Mouse (Mus musculus) heart, embryonic 16.5 days (tissue): ENCODE results near the gene Spo11. TPM values are rescaled to one million over a fixed set of nuclear protein-coding genes. Genes with fewer than 3 reads are reported as not detected.
A peak's percentile ranks its signal among the peaks of the same experiment; 100 is the strongest.

Source experiments
- ATAC-seq: fragments of 200-750 bp; cut with Nextera tagmentation; replicated peaks from 2 replicates; pipeline ENCODE4 v1.8.0; 2017; ENCODE audit warnings: moderate number of reproducible peaks; ENCODE audit not compliant: insufficient read depth, low FRiP score; ENCODE audit errors: extremely low read depth
- H3K27ac ChIP-seq: fragments of 300-500 bp; sonication (generic); 2 replicates; pipeline ENCODE4 v1.5.1; 2014; ENCODE audit warnings: mild to moderate bottlenecking, low read length, control low read depth, moderate library complexity
- H3K27me3 ChIP-seq: fragments of 300-500 bp; sonication (generic); 2 replicates; pipeline ENCODE4 v1.6.1; 2014; ENCODE audit warnings: low read length, mixed read lengths; ENCODE audit not compliant: control insufficient read depth, insufficient read depth
- H3K36me3 ChIP-seq: fragments of 300-500 bp; sonication (generic); 2 replicates; pipeline ENCODE4 v1.6.1; 2014; ENCODE audit not compliant: control insufficient read depth, insufficient read depth
- H3K4me1 ChIP-seq: fragments of 300-500 bp; sonication (generic); 2 replicates; pipeline ENCODE4 v1.6.1; 2014; ENCODE audit warnings: low read length, mixed read lengths; ENCODE audit not compliant: control insufficient read depth, insufficient read depth
- H3K4me2 ChIP-seq: fragments of 300-500 bp; sonication (generic); 2 replicates; pipeline ENCODE4 v1.6.1; 2014; ENCODE audit warnings: low read depth, mild to moderate bottlenecking, control low read depth, low read length
- H3K4me3 ChIP-seq: fragments of 300-500 bp; sonication (generic); 2 replicates; pipeline ENCODE4 v1.5.1; 2014; ENCODE audit warnings: mild to moderate bottlenecking, control low read depth, low read length
- H3K9ac ChIP-seq: fragments of 300-500 bp; sonication (generic); 2 replicates; pipeline ENCODE4 v1.6.1; 2014; ENCODE audit warnings: low read length, control low read depth
- H3K9me3 ChIP-seq: fragments of 300-500 bp; sonication (generic); replicated peaks from 2 replicates; pipeline ENCODE4 v1.6.1; 2016; ENCODE audit warnings: low read length; ENCODE audit not compliant: control insufficient read depth
- WGBS: fragments of 180-500 bp; shearing (Covaris S2); extraction: QIAGEN DNeasy Blood & Tissue Kit; methylation state at CpG from one replicate; pipeline ENCODE4 v1.1.7; 2014; 5-methylcytosine and 5-hydroxymethylcytosine counted together
- polyA plus RNA-seq: library from polyadenylated mRNA; unstranded; fragments of >200 nt; fragmentation: Nextera tagmentation; extraction: Ambion mirVana; gene quantifications from 2 replicates; pipeline ENCODE4 v1.2.1, GENCODE M21; 2015

The Spo11 gene
- polyA plus RNA-seq, 1 experiment from 2014 or later = 1.6 TPM

DNA sequence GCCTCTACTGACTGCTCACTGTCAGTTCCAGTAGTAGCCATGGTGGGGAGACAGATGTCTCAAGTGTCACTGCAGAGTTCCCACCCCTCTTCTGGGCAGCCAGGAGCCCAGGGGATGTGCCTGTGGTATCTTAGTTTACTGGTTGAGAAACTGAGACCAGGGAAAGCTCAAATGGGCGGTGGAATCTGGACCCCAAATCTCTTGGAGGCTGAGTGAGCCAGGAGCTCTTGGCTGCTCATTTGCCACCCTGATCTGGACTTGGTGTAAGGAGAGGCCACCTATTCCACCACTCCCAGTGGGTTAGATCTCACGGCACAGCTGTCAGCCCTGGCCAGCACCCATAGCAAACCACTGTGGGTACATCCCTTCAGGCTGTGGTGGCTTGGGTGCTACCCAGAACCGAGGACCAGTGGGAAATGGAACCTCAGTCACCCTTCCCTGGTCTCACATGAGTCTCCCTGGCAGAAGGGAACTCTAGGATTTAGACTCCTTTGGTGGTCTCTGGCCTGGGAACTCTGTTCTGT, 51.1 kb downstream of the Spo11 start:
- H3K4me1 ChIP-seq = peaks cover 71% of the 10 kb centered on the region
- peaks cover 57% of the 10 kb centered on the region for H3K36me3 ChIP-seq
- H3K27me3 ChIP-seq = no peaks in the 10 kb centered on the region
- H3K9ac ChIP-seq = peak overlapping the region; percentile 13; the same call in 1 of the 2 replicates
- H3K27ac ChIP-seq = no peak overlapping the region
- H3K9me3 ChIP-seq = no peaks in the 10 kb centered on the region
- ATAC-seq = no peak
- no peak overlapping the region for H3K4me2 ChIP-seq
- H3K4me3 ChIP-seq = no peak overlapping the region
- 90% methylated on average over 3 of the region's 3 CpGs for WGBS

DNA sequence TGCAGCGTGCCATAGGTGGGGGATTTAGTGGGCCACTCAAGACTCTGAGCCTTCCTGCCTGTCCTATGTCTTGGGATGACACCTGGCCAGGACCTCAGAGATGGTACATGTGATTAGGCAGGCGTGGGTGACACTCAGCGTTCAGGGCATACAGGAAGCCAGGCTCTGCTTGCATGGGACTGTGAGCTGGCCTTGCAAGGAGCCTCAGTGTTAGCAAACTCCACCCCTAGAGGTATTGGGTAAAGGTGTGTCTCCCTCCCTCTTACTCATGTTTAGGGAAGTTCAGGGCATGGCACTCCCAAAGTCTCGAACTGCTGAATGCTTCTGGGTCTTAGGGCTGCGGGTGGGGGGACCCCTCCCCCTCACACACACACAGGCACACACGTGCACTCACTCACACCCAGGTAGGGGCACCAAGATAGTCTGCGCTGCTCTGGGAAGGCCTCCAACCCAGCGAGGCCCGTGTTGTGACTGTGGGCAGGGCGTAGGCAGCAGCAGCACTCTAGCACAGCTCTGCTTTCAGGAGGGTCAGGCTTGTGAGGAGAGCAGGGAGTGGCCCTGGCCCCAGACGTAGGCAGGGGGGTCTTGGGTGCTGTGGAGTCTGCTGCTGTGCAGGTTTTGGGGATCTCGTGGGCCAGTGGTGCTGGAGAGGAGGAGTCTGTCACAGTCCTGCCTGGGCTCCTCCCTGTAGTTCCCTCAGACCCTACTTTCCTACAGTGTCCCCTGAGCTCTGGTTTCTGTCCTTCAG, 53.3 kb downstream of the Spo11 start:
- H3K36me3 ChIP-seq = peaks cover 62% of the 10 kb centered on the region
- H3K9me3 ChIP-seq = no peaks in the 10 kb centered on the region
- no peak overlapping the region for H3K4me2 ChIP-seq
- no peak overlapping the region for H3K4me3 ChIP-seq
- peaks cover 61% of the 10 kb centered on the region for H3K4me1 ChIP-seq
- ATAC-seq = no peak
- no peaks in the 10 kb centered on the region for H3K27me3 ChIP-seq
- WGBS = 53% methylated on average over 12 of the region's 12 CpGs
- H3K9ac ChIP-seq = 0 out of 2 replicates have a peak overlapping the region, but pooled peaks have one; percentile 22
- H3K27ac ChIP-seq = peak overlapping the region; percentile 25; the same call in 1 of the 2 replicates

DNA sequence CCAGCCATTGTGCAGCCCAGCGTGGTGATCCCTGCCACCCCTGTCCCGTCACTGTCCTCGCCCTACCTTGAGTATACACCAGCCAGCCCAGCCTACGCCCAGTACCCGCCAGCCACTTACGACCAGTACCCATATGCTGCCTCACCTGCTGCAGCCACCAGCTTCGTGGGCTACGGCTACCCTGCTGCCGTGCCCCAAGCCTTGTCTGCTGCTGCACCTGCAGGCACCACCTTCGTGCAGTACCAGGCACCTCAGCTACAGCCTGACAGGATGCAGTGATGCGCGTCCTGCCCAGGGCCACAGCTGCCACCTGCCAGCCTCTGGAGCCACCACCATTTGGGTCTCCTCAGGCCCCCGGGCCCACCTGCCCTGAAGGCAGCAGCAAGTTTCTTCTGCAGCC, 56.0 kb downstream of the Spo11 start:
- no peaks in the 10 kb centered on the region for H3K27me3 ChIP-seq
- H3K9me3 ChIP-seq = no peaks in the 10 kb centered on the region
- H3K4me3 ChIP-seq = no peak overlapping the region
- peaks cover 38% of the 10 kb centered on the region for H3K4me1 ChIP-seq
- H3K27ac ChIP-seq = no peak overlapping the region
- H3K9ac ChIP-seq = no peak overlapping the region
- H3K4me2 ChIP-seq = no peak overlapping the region
- H3K36me3 ChIP-seq = peaks cover 48% of the 10 kb centered on the region
- ATAC-seq = no peak
- WGBS = 93% methylated on average over 13 of the region's 13 CpGs

DNA sequence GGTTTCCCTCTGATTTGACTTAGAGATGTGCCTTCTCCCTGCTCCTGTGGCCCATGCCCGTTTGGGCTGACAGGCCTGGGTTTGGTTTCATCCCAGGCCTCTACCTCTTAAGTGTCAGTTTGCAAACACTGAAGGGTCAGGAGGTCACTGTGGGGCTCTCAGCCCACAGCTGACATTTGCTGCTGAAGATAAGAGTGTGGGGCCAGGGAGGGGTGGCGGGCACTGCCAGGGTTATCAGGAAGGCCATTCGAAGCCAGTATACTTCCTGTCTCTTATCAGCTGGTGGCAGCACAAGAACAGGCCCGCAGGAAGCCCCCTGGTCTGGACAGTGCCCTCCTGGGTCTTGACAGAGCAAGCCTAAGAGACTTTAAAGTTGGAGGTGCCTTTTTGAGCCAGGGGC, 57.5 kb downstream of the Spo11 start:
- Histone ChIP-seq H3K27ac (no peak overlapping the region), H3K27me3 (no peaks in the 10 kb centered on the region), H3K9ac (no peak overlapping the region), H3K4me3 (no peak overlapping the region), H3K4me2 (no peak overlapping the region), H3K36me3 (peaks cover 44% of the 10 kb centered on the region), H3K4me1 (peaks cover 28% of the 10 kb centered on the region), H3K9me3 (no peaks in the 10 kb centered on the region)
- no peak for ATAC-seq
- 24% methylated on average over 4 of the region's 4 CpGs for WGBS

DNA sequence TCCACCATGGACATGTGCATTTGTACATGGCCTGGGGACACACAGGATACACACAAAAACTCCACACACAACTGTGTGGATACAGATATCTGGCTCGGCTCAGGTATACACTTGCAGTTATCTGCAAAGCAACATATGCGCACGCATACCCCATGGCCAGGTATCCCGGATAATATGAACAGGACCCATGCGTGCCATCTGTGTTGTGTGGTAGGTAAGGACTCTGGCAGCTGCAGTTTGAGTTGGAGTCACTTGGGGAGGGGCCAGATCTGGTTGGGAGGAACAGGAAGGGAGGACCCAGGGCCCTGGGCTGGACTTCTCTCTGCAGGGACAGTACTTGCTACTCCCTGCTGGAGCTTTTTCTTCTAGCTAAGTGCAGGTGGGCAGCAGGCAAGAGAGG, 58.2 kb downstream of the Spo11 start:
- Histone ChIP-seq H3K4me3 (no peak overlapping the region), H3K4me1 (peaks cover 22% of the 10 kb centered on the region), H3K36me3 (peaks cover 43% of the 10 kb centered on the region), H3K9ac (no peak overlapping the region), H3K4me2 (no peak overlapping the region), H3K27ac (no peak overlapping the region), H3K9me3 (no peaks in the 10 kb centered on the region), H3K27me3 (no peaks in the 10 kb centered on the region)
- ATAC-seq = no peak
- 93% methylated on average over 5 of the region's 5 CpGs for whole genome bisulfite sequencing

DNA sequence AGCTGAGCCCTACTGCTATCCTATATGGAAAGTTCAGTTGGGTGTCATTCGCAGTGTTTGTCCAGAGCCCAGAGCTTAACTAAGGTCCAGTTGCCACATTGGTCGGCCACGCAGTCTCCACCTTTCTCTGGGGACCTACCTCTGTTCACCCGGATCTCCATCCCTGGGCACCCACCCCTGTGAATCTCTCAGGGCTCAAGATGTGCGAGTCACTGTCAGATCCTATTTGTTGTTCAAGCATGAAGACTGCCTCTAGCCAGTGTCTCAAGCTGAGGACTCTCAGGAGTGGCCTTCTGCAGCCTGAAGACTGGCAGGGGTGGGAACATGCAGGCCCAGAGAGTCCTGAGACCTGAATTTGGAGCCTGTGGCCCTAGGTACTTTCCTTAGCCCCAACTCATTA, 58.6 kb downstream of the Spo11 start:
- Histone ChIP-seq H3K4me3 (no peak overlapping the region), H3K27me3 (no peaks in the 10 kb centered on the region), H3K4me2 (no peak overlapping the region), H3K9ac (peak overlapping the region; percentile 24; the same call in 1 of the 2 replicates), H3K36me3 (peaks cover 39% of the 10 kb centered on the region), H3K27ac (no peak overlapping the region), H3K9me3 (no peaks in the 10 kb centered on the region), H3K4me1 (peaks cover 18% of the 10 kb centered on the region)
- no peak for ATAC-seq
- WGBS = 77% methylated on average over 5 of the region's 5 CpGs

DNA sequence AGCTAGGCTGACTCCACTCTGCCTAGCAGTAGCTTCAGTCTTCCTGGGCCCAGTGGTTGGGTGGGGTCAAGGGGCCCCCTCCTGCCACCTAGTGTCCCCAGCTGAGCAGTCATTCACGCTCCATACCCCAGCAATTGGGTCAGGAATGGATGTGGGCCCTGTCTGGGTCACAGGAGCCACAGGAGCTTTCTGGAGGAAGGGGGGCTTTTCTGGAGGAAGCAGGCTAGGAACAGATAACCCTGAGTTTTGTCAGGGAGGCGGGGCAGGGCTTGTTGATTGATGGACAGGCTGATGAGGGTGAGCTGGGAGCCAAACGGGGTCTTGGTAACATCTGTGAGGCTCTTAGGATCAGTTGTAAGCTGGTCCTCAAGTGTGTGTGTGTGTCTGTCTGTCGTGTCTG, 59.1 kb downstream of the Spo11 start:
- H3K9ac ChIP-seq = peak overlapping the region; percentile 24; the same call in 1 of the 2 replicates
- ATAC-seq = no peak
- H3K27me3 ChIP-seq = no peaks in the 10 kb centered on the region
- peaks cover 15% of the 10 kb centered on the region for H3K4me1 ChIP-seq
- H3K4me3 ChIP-seq = no peak overlapping the region
- H3K36me3 ChIP-seq = peaks cover 34% of the 10 kb centered on the region
- 60% methylated on average over 4 of the region's 4 CpGs for WGBS
- H3K4me2 ChIP-seq = no peak overlapping the region
- no peak overlapping the region for H3K27ac ChIP-seq
- H3K9me3 ChIP-seq = no peaks in the 10 kb centered on the region

DNA sequence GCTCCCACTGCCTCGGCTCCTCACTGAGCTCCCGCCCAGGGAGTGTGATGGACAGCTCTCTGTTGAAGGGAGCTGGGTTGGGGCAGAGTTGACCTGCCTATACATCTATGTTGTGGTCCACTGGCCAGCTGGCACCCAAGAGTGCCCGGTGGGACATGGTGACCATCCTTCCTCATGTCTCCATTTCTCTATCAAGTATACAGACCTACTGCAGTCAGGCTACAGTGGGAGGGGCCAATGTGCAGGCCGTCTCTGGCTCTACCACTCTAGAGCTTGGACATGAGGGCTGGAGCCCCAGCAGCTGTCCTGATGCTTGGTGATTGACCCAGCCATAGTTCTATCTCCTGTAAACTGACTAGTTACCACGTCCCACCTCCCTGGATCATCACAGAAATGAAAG, 59.8 kb downstream of the Spo11 start:
- no peak for ATAC-seq
- no peaks in the 10 kb centered on the region for H3K9me3 ChIP-seq
- no peaks in the 10 kb centered on the region for H3K27me3 ChIP-seq
- no peak overlapping the region for H3K4me3 ChIP-seq
- peaks cover 15% of the 10 kb centered on the region for H3K4me1 ChIP-seq
- 75% methylated on average over 5 of the region's 5 CpGs for WGBS
- no peak overlapping the region for H3K9ac ChIP-seq
- H3K36me3 ChIP-seq = peaks cover 27% of the 10 kb centered on the region
- no peak overlapping the region for H3K27ac ChIP-seq
- H3K4me2 ChIP-seq = no peak overlapping the region

DNA sequence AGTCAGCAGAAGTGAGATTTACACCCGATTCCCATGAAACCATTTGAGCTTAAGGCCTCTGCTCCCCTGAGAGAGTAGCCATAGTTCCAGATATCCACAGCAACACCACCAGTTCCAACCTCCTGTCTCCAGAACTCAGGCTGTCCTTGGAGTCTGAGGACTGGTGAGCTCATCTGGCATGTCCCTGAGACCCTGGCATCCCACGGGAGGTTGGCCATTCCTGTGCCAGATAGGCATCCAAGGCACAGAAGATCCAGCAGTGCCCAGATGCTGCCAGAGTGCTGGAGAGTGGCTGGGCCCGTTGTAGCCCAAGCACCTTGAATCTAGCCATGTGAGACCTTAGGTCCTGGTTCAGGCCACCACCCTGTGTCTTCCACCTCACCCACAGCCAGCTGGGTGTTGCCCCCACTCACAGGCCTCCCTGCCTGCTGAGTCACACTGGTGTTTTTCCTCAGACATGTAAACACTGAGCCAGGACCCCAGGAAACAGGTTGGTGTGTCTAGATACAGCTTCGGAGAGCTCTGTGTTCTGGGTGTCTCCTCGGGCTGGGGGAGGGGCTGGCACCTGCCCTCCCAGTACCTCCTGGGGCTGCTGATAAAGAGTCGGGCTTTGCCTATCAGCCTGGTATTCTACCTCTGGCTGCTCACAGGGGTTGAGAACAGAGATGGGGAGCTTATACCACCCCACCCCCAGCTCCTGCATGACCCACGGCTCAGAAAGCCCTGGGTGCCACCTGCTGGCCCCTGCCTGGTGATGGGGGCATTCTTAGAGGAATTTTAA, 60.5 kb downstream of the Spo11 start:
- no peak for ATAC-seq
- Histone ChIP-seq H3K4me1 (peaks cover 18% of the 10 kb centered on the region), H3K27me3 (no peaks in the 10 kb centered on the region), H3K9me3 (no peaks in the 10 kb centered on the region), H3K9ac (no peak overlapping the region), H3K4me3 (no peak overlapping the region), H3K36me3 (peaks cover 21% of the 10 kb centered on the region), H3K27ac (0 out of 2 replicates have a peak overlapping the region, but pooled peaks have one; percentile 9), H3K4me2 (no peak overlapping the region)
- WGBS = 43% methylated on average over 7 of the region's 7 CpGs
